Mouse (Mus musculus) inflammation-experienced regulatory T-cells, adult 16 weeks (primary cell): Measurements from ENCODE around the gene Otc. TPM values are rescaled to one million over a fixed set of nuclear protein-coding genes. Genes with fewer than 3 reads are reported as not detected.

Experiments used
- polyA plus RNA-seq: library from polyadenylated mRNA; unstranded; fragments of 100-300 nt; shearing (Covaris generic); gene quantifications from one replicate; pipeline ENCODE4 v1.2.1, GENCODE M21; 2017

The Otc gene
- not detected for polyA plus RNA-seq

GRCm38 (mm10) chrX:10251852-10252504, at the start of gene Otc:
Otc (plus strand) TSS chrX:10252305.

GRCm38 (mm10) chrX:10216410-10216949, 35.6 kb upstream of the Otc start, which contains the start of gene Rpgr:
Rpgr (minus strand) TSS chrX:10216920.

Other genes starting within 250 kb of the Otc start
- not detected for gene Srpx, start 134.6 kb upstream of the Otc start, polyA plus RNA-seq
- gene Rpgr, start 35.4 kb upstream of the Otc start, polyA plus RNA-seq = 5.2 TPM
- 0.17 TPM for gene Tspan7, start 232.9 kb downstream of the Otc start, polyA plus RNA-seq